Mouse (Mus musculus) heart, postnatal 36 days (tissue): Measurements from ENCODE around the gene Tardbp. TPM values are rescaled to one million over a fixed set of nuclear protein-coding genes. Genes with fewer than 3 reads are reported as not detected.

Source experiments
- DNase-seq, 2 experiments: peaks; one replicate each; pipeline ENCODE4 v3.0.0; 2021 to 2022
- intact Hi-C: fragments of 180-260 bp; cut with DNase I; formaldehyde crosslinking; loops from one replicate; pipeline ENCODE4 v1.15.1; 2025
- total RNA-seq, 2 experiments: library from RNA; stranded (reverse); gene quantifications; 2 replicates each; pipeline ENCODE4 v1.2.3; 2021

The Tardbp gene
- total RNA-seq, 2 experiments from 2014 or later: 123 to 130 TPM

GRCm38 (mm10) chr4:148641121-148641520 is 14.3 kb upstream of the Tardbp start:
- intact Hi-C loops: no loop called here
- DNase-seq: no peak

GRCm38 (mm10) chr4:148639455-148639854 is 12.6 kb upstream of the Tardbp start:
- intact Hi-C loops: no loop called here

GRCm38 (mm10) chr4:148638302-148638701 is 11.5 kb upstream of the Tardbp start:
- intact Hi-C loops: no loop called here
- no peak for DNase-seq

More at GRCm38 (mm10) chr4:148639455-148639854, 12.6 kb upstream of the Tardbp start:
- DNase-seq: no peak

- DNase-seq: no peak
- intact Hi-C loops: no loop called here
Measured at GRCm38 (mm10) chr4:148635309-148635708, 8.5 kb upstream of the Tardbp start.

GRCm38 (mm10) chr4:148633395-148634061 is 6.7 kb upstream of the Tardbp start:
- intact Hi-C loops: no loop called here
- no peak for DNase-seq

GRCm38 (mm10) chr4:148632013-148632692 is 5.3 kb upstream of the Tardbp start:
- no peak for DNase-seq
- intact Hi-C loops: no loop called here

- no peak for DNase-seq
- intact Hi-C loops: no loop called here
Measured at GRCm38 (mm10) chr4:148627246-148627645, 427 bp upstream of the Tardbp start.

- intact Hi-C loops: no loop called here
- no peak for DNase-seq
Measured at GRCm38 (mm10) chr4:148625756-148626622, 830 bp downstream of the Tardbp start.

- intact Hi-C loops: no loop called here
- no peak for DNase-seq
Measured at GRCm38 (mm10) chr4:148625010-148625409, 1.8 kb downstream of the Tardbp start.

GRCm38 (mm10) chr4:148623609-148624008 is 3.2 kb downstream of the Tardbp start:
- intact Hi-C loops: no loop called here
- no peak for DNase-seq

GRCm38 (mm10) chr4:148622485-148622884 is 4.3 kb downstream of the Tardbp start:
- intact Hi-C loops: no loop called here
- no peak for DNase-seq

- intact Hi-C loops: no loop called here
- no peak for DNase-seq
Measured at GRCm38 (mm10) chr4:148620718-148621117, 6.1 kb downstream of the Tardbp start.

- no peak for DNase-seq
- intact Hi-C loops: no loop called here
Measured at GRCm38 (mm10) chr4:148619805-148620204, 7.0 kb downstream of the Tardbp start.

- intact Hi-C loops: no loop called here
- DNase-seq: no peak
Measured at GRCm38 (mm10) chr4:148613738-148614137, 13.1 kb downstream of the Tardbp start.

- no peak for DNase-seq
- intact Hi-C loops: no loop called here
Measured at GRCm38 (mm10) chr4:148612557-148612956, 14.3 kb downstream of the Tardbp start.

GRCm38 (mm10) chr4:148610631-148611364 is 16.0 kb downstream of the Tardbp start:
- intact Hi-C loops: no loop called here
- DNase-seq: no peak

GRCm38 (mm10) chr4:148609805-148610204 is 17.0 kb downstream of the Tardbp start:
- no peak for DNase-seq
- intact Hi-C loops: loop anchor here (5.0 kb wide), 1 partner anchor 53 kb away; the partner anchor contains the start of gene Exosc10

GRCm38 (mm10) chr4:148607758-148608157 is 19.1 kb downstream of the Tardbp start:
- DNase-seq: peak; percentile 70 to 83
- intact Hi-C loops: loop anchor here (2.0 to 5.0 kb wide), 2 partner anchors 50 to 437 kb away; partner anchors contain the start of gene Exosc10

- intact Hi-C loops: loop anchor here (5.0 kb wide), 1 partner anchor 47 kb away; the partner anchor contains the start of gene Exosc10
- peak; percentile 25 to 57 for DNase-seq
Measured at GRCm38 (mm10) chr4:148604541-148605165, 22.2 kb downstream of the Tardbp start.

GRCm38 (mm10) chr4:148604141-148604540 is 22.7 kb downstream of the Tardbp start:
- DNase-seq: no peak
- intact Hi-C loops: no loop called here
